Mouse (Mus musculus) myocyte (in vitro differentiated cells): ENCODE data around the gene Arhgap9. TPM values are rescaled to one million over a fixed set of nuclear protein-coding genes. Genes with fewer than 3 reads are reported as not detected.

ENCODE experiments used
- H3K27me3 ChIP-seq: one replicate; pipeline ENCODE4 v1.6.1; 2011; ENCODE audit not compliant: control insufficient read depth, insufficient read depth, insufficient read length
- H3K36me3 ChIP-seq: one replicate; pipeline ENCODE4 v1.6.1; 2011; ENCODE audit not compliant: control insufficient read depth, insufficient read depth
- H3K4me2 ChIP-seq: one replicate; pipeline ENCODE4 v1.6.1; 2011; ENCODE audit warnings: low read depth, control low read depth
- H3K4me3 ChIP-seq: one replicate; pipeline ENCODE4 v1.5.1; 2011; ENCODE audit warnings: mild to moderate bottlenecking, control low read depth, moderate library complexity
- H3K79me2 ChIP-seq: one replicate; pipeline ENCODE4 v1.6.1; 2011; ENCODE audit not compliant: control insufficient read depth, insufficient read depth
- H3ac ChIP-seq: one replicate; pipeline ENCODE4 v1.6.1; 2011; ENCODE audit not compliant: control insufficient read depth, insufficient read length
- CEBPB ChIP-seq: IDR thresholded peaks from 2 replicates; pipeline ENCODE4 v1.6.1; 2011; ENCODE audit warnings: mild to moderate bottlenecking, moderate library complexity; ENCODE audit not compliant: poor library complexity, insufficient read depth, severe bottlenecking
- E2F4 ChIP-seq: IDR thresholded peaks from one replicate; pipeline ENCODE4 v1.6.1; 2011; ENCODE audit warnings: mild to moderate bottlenecking, control low read depth, moderate library complexity; ENCODE audit not compliant: insufficient read depth
- MAX ChIP-seq: IDR thresholded peaks from one replicate; pipeline ENCODE4 v1.6.1; 2011; ENCODE audit warnings: low read depth, mild to moderate bottlenecking, control low read depth
- MYOD1 ChIP-seq, 3 experiments: IDR thresholded peaks; one replicate each; pipeline ENCODE4 v1.6.1; 2011; ENCODE audit warnings: control low read depth in 2 of 3, low read depth in 2 of 3, mild to moderate bottlenecking in 2 of 3, moderate library complexity in 1 of 3; ENCODE audit not compliant: insufficient read length in 2 of 3, control insufficient read depth in 1 of 3
- MYOG ChIP-seq, 3 experiments: IDR thresholded peaks; one replicate each; pipeline ENCODE4 v1.6.1; 2011; ENCODE audit warnings: control low read depth in 2 of 3, low read depth in 2 of 3, mild to moderate bottlenecking in 2 of 3; ENCODE audit not compliant: insufficient read length in 2 of 3, control insufficient read depth in 1 of 3, insufficient read depth in 1 of 3
- POLR2A ChIP-seq: IDR thresholded peaks from one replicate; pipeline ENCODE4 v1.6.1; 2011; ENCODE audit warnings: low read depth, mild to moderate bottlenecking, control low read depth, moderate library complexity; ENCODE audit not compliant: insufficient read length
- POLR2AphosphoS2 ChIP-seq: IDR thresholded peaks from one replicate; pipeline ENCODE4 v1.6.1; 2011; ENCODE audit warnings: low read depth, control low read depth; ENCODE audit not compliant: insufficient read length
- REST ChIP-seq: IDR thresholded peaks from one replicate; pipeline ENCODE4 v1.6.1; 2011; ENCODE audit warnings: mild to moderate bottlenecking, control low read depth, moderate library complexity; ENCODE audit not compliant: insufficient read depth, insufficient read length
- SRF ChIP-seq: IDR thresholded peaks from one replicate; pipeline ENCODE4 v1.6.1; 2011; ENCODE audit warnings: low read depth; ENCODE audit not compliant: control insufficient read depth, insufficient read length
- TCF12 ChIP-seq: IDR thresholded peaks from one replicate; pipeline ENCODE4 v1.6.1; 2011; ENCODE audit warnings: mild to moderate bottlenecking, control low read depth; ENCODE audit not compliant: poor library complexity, insufficient read depth, severe bottlenecking
- TCF3 ChIP-seq: IDR thresholded peaks from one replicate; pipeline ENCODE4 v1.6.1; 2011; ENCODE audit warnings: low read depth, control low read depth; ENCODE audit not compliant: insufficient read length
- USF1 ChIP-seq: IDR thresholded peaks from one replicate; pipeline ENCODE4 v1.6.1; 2011; ENCODE audit warnings: low read depth, mild to moderate bottlenecking, control low read depth, moderate library complexity
- polyA plus RNA-seq: library from polyadenylated mRNA; unstranded; fragments of >200 nt; fragmentation: generic; extraction: Trizol; gene quantifications from one replicate; pipeline ENCODE4 v1.2.1, GENCODE M21; 2012; ENCODE audit warnings: missing spikeins

Arhgap9 gene
- polyA plus RNA-seq, 1 experiment: 0.77 TPM

DNA sequence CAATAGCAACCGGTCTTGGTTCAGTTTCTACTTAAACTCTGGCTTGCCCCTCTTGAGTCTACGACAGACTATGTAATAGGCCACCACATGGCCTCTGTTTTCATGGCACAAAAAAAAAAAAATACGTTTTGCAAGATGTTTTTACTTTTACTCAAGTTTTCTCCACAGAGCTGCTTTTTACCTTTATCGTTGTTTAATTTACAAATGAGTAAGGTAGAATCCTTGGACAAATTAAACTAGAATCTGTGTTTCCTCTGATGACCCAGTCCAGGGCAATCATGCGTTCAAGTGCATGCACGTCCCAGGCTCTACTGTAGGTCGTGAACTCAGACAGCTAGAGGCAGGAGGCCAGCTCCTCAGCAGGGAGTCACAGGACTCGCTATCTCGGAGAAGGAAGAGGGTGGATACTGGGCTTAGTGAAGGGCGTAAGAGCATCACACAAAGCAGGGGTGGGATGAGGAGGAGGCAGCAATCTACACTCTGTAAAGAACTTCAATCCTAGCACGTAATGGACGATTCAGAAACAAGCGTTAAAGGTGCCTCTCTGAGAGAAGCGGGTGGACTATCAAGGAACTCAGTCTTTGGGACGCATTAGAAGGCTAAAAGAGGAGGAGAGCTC lies 32.1 kb upstream of the Arhgap9 start:
- peak overlapping the region; percentile 82 for H3ac ChIP-seq
- peaks cover 67% of the 10 kb centered on the region for H3K79me2 ChIP-seq
- peak overlapping the region; percentile 88 for H3K4me2 ChIP-seq
- H3K27me3 ChIP-seq: no peaks in the 10 kb centered on the region
- peak overlapping the region; percentile 100 for H3K4me3 ChIP-seq
- H3K36me3 ChIP-seq: peaks cover 34% of the 10 kb centered on the region
- TF ChIP-seq CEBPB (no peak), TCF3 (no peak), POLR2A (peak; percentile 67), E2F4 (no peak), POLR2AphosphoS2 (peak; percentile 59), TCF12 (no peak), SRF (no peak), REST (no peak), MYOD1 (IDR thresholded peaks at IDR 0.05; ENCODE audit: control insufficient read depth in 1 of 3, insufficient read length in 2 of 3, low read depth in 2 of 3) (no peak), MYOG (IDR thresholded peaks at IDR 0.05; ENCODE audit: control insufficient read depth in 1 of 3, insufficient read depth in 1 of 3, insufficient read length in 2 of 3, low read depth in 2 of 3) (no peak), MAX (no peak), USF1 (peak; percentile 0)

DNA sequence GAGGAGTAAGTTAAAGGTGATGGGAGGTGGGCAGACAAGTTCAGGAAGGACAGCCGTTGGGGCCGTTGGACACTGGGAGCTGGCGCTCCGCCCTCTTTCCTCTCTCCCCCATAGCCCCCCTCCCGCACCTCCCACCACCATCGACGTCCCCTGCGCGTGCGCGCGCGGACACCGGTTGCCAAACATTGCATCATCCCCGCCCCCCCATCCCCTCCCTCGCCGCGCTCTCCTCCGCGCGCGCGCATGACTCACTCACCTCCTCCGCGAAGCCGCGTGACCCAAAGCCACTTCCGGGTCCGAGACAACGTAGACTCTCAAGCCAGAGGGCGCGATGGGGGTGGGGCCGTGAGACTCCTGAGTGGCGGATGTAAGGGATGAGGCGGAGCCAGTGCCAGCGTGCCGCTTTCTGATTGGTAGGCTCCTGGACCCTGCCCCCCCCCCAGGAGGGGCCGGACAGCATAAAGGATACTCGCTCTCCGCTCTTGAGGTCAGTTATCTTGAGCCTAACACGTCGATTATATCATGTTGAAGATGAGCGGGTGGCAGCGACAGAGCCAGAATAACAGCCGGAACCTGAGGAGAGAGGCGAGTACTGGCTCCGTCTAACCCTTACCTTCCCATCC lies 31.3 kb upstream of the Arhgap9 start:
- TF ChIP-seq CEBPB: peak; percentile 99
- TF ChIP-seq POLR2A: peak; percentile 97
- no peak for TF ChIP-seq TCF3
- no peak for TF ChIP-seq MAX
- TF ChIP-seq TCF12: no peak
- peak; percentile 94 for TF ChIP-seq POLR2AphosphoS2
- peak; percentile 27 for TF ChIP-seq E2F4
- no peak for TF ChIP-seq SRF
- peak; percentile 2 for TF ChIP-seq REST
- no peak for TF ChIP-seq MYOD1 (IDR thresholded peaks at IDR 0.05; ENCODE audit: control insufficient read depth in 1 of 3, insufficient read length in 2 of 3, low read depth in 2 of 3)
- TF ChIP-seq USF1: peak; percentile 88
- peak in 1 of 3 experiments; percentile 50 for TF ChIP-seq MYOG (IDR thresholded peaks at IDR 0.05; ENCODE audit: control insufficient read depth in 1 of 3, insufficient read depth in 1 of 3, insufficient read length in 2 of 3, low read depth in 2 of 3)
- H3K4me3 ChIP-seq: peak overlapping the region; percentile 100
- H3K36me3 ChIP-seq: peaks cover 41% of the 10 kb centered on the region

DNA sequence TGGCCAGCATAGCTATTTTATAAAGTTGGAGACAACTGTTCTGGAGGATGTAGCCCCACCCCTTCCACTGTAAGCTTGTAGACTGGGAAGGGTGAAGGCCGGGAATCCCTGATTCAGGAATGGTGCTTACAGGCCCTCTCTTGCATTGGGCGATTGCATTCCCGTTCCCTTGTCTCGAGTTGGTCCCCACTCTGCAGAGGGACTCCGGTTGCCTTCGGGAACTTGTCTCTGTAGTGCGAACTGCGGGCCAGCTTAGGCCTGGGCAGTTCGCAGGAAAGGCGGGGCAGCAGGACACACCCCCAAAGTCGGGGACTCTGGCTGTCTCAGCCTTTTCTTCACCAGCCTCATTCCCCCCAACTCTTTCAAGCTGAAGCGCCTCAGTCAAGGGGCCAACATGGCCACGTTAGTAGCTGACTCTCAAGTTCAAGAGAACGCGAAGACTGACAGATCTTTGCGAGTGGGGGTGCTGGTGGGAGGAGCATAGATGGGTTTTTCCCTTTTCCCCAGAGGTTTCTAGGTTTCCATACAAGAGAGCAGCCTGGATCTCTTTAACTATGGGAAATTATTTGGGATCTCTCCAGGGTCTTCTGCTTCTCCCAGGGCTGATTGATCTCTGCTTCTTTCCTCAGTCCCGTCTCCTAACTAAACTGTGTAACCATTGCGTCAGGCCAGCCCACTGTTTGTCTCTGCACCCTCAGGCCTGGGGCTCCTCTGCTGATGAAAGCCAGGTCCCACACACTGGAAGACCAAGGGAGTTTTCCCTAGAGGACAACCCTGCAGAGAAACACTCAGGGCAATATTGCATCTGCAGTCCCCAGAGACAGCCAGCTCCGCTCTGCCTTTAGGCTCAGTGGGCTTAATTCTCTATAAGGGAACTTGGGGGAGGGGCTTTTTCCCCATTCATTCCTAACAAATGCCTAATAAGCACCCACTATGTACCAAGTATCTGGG lies 30.6 kb upstream of the Arhgap9 start:
- peak overlapping the region; percentile 33 for H3ac ChIP-seq
- H3K4me2 ChIP-seq: peak overlapping the region; percentile 94
- peaks cover 49% of the 10 kb centered on the region for H3K36me3 ChIP-seq
- H3K4me3 ChIP-seq: peak overlapping the region; percentile 100
- peaks cover 65% of the 10 kb centered on the region for H3K79me2 ChIP-seq
- H3K27me3 ChIP-seq: no peaks in the 10 kb centered on the region
- TF ChIP-seq MYOG (IDR thresholded peaks at IDR 0.05; ENCODE audit: control insufficient read depth in 1 of 3, insufficient read depth in 1 of 3, insufficient read length in 2 of 3, low read depth in 2 of 3) (no peak), POLR2A (peak; percentile 4)

More for the DNA sequence above, 31.3 kb upstream of the Arhgap9 start:
- peaks cover 72% of the 10 kb centered on the region for H3K79me2 ChIP-seq
- peak overlapping the region; percentile 33 for H3ac ChIP-seq
- H3K4me2 ChIP-seq: peak overlapping the region; percentile 94
- H3K27me3 ChIP-seq: no peaks in the 10 kb centered on the region

DNA sequence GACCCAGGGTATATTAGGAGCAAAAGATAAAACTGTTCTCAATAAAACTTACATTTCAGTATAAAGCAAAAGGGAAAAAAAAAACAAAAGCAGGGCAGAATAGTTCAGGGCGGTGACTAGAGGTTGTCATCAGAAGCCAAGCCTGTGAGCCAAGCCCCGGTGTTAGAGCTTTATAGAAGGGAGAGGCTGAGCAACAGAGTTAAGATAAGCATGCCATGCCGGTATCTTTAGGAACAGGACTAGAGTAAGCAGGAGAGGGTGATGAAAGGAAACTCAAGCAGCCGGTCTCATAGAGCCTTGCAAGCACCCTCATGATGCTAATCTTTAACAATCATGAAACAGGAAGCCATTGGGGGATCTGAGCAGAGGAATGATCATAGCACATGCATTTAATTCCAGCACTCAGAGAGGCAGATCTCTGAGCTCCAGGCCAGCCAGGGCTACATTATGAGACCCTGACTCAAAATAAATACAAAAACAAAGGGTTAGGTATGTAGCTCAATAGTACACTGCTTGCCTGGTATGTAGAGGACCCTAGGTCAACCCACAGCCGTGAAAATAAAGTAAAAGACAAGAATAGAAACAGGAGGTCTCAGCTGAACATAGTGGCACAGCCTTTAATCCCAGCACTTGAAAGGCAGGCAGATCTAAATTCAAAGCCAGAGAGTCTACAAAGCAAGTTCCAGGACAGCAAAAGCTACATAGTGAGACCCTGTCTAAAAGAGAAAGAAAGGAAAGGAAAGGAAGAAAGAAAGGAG lies 29.7 kb upstream of the Arhgap9 start:
- H3K4me2 ChIP-seq: peak overlapping the region; percentile 94
- peak overlapping the region; percentile 100 for H3K4me3 ChIP-seq
- no peaks in the 10 kb centered on the region for H3K27me3 ChIP-seq
- TF ChIP-seq USF1: no peak
- peaks cover 57% of the 10 kb centered on the region for H3K79me2 ChIP-seq
- H3ac ChIP-seq: peak overlapping the region; percentile 33
- peaks cover 55% of the 10 kb centered on the region for H3K36me3 ChIP-seq
